Mouse (Mus musculus) WW6 (cell line): Measurements from ENCODE around the gene Tmprss13.

Experiments used
- DNase-seq: peaks from one replicate; pipeline ENCODE4 v3.0.0-alpha.2; 2013; ENCODE audit warnings: low read depth, low spot score

Tmprss13 gene

DNA sequence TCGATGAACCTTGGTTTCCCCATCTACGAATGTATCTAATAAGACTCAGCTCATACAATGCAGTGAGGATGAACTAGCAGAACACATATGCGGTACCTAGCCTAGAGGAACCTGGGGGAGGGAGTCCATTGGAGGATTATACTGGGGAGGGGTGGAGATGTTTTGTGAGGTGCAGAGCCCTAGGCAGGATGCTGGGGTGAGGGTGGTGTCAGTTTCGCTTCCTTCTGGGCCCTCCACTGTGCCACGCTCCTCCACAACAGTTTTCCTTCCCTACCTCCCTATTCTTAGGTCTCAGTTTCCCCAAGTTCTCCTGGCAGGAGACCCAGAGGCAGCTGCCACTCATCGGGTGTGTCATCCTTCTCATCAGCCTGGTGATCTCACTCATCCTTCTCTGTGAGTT lies 10.7 kb downstream of the Tmprss13 start:
- DNase-seq: no peak

DNA sequence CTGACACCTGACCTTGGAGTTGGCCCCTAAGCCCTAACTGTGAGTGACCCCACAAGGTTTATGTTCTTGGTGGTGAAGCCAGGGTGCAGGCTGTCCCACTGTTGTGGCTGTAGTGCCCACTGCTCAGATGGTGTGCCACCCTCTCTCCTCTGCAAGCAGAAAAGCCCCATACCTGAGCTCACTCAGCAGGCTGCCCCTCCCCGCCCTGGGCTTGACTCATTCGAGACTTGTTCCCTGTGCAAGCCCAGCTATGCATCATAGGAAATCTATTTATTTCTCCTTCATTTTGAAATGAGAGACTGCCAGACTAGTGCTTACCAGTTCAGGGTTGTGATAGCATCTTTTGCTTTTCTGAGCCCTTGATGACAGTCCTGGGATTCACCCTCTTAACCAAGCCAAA lies 18.5 kb downstream of the Tmprss13 start:
- DNase-seq: no peak

DNA sequence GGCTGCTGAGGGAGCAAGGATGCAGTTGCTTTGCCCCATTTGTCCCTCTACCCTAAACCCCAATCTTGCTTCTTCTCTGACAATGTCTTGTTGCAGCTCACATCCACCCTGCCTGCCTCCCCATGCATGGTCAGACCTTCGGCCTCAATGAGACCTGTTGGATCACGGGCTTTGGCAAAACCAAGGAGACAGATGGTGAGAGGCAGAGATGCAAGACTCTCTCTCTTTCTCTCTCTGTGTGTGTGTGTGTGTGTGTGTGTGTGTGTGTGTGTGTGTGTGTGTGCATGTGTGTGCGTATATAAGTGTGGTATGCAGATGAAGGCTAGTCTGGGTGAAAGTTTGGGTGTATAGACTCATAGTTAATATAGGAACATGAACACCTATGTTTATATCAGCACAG lies 24.2 kb downstream of the Tmprss13 start:
- DNase-seq: no peak

DNA sequence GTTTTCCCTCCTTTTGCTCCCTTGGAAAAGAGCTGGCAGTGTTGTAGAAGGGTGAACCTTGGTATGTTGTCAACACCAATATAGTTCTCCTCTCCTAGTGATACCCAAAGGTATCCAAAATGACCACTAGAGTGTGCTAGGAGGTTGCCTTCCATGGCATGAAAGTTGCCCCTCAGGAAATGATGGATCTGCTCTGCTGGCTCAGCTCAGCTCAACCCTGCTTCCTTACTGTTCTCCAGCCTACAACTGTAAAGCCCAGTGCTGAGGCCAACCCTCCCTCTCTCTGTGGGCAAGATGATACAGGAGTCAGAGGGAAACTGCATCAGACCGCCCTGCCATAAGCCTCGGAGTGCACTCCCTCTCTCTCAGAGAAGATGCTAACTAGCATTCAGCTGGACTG lies 26.6 kb downstream of the Tmprss13 start:
- DNase-seq: no peak

- DNase-seq: no peak
These were observed 27.4 kb downstream of the Tmprss13 start for GRCm38 (mm10) chr9:45346276-45346675.

DNA sequence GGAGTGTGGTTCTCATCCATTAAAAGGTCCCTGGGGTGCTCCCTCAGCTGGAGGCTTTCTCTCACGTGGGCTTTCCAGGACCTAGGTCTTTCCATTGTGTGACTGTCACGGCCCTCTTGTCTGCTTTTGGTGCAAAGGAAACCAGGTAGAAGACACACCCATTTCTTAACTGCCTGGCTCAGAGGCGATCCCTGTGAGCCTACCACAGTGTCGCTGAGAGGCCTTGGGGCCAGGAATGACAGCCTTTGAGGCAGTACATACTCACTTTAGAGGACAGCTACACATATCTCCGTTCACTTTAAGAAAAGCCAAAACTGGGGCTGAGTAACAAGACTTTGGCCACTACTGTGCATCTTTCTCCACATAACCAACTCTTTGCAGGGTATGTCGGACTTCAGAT lies 29.7 kb downstream of the Tmprss13 start:
- no peak for DNase-seq

DNA sequence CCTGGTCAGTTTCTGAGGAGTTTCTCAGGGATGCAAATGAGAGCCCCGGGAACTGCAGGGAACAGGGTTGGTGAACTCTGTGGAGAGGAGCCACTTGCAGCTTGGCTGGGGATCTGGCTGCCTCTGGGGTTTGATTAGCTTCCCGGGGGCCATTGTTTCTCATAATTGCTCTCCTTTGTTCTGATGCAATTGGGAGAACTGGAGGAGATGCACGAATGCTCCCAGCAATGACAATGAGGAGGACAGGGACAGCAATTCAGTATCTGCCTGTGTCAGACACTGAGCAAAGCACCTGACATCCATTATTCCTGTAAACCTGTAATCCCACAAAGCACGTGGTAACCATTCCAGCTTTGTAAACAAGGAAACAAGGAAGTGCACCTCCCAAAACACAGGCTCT lies 30.3 kb downstream of the Tmprss13 start:
- peak; percentile 45 for DNase-seq

DNA sequence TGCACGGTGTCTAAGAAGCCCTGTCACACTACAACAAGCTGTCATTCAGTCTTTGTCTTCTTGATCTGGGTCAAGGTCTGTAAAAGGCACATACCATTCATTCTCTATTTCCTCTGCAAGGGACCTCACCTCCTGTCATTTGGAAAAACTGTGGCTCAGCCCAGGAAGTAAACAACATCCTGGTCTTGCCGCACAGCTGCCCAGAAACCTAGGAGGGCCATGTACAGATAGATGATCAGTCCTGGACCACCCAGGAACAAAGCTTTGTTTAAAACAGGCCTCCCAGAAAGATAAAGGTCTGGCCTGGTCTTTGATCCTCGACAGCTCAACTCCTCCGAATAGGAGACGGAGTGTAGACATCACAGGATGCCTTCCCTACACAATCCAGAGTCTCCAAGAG lies 31.0 kb downstream of the Tmprss13 start:
- no peak for DNase-seq

DNA sequence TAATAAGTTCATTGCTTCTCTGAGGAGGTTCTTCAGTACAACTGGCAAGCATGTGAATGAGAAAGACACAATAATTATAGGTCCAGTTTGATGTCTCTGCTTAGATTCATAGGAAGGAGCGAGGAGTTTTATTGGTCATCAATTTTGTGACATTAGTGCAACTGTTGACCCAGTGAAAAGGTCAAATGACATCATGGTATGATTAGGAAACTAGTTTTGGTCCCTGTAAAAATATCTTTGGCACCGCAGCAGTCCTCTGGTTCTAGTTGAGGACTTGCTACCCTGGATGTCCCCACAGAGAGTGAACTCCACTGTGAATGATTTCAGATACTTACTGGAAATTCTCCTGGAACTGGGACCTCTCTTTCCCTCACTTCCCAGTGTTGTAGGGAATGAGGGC lies 36.3 kb downstream of the Tmprss13 start:
- no peak for DNase-seq

DNA sequence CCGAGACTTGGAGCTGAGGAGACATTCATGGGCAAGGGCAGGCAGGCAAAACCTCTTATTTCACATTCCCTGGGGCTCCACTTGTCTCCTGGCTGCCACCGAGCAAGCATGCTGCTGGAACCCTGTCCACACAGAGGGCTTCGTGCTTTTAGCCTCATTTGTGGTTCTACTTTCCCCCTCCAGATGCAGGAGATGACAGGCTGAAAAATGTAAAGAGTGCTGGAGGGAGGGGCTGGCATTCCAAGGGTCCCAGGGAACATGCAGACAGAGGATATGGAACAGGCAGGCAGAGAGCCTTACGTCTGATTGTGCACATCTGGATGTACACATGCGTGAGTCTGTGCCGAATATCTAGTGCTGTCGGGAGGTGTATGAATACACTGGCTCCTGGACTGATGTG lies 39.5 kb downstream of the Tmprss13 start:
- DNase-seq: no peak

- no peak for DNase-seq
These were observed 43.2 kb downstream of the Tmprss13 start for GRCm38 (mm10) chr9:45362051-45362461.

GRCm38 (mm10) chr9:45363639-45364214 lies 44.8 kb downstream of the Tmprss13 start:
- DNase-seq: no peak

GRCm38 (mm10) chr9:45367716-45368115 lies 48.8 kb downstream of the Tmprss13 start:
- no peak for DNase-seq

DNA sequence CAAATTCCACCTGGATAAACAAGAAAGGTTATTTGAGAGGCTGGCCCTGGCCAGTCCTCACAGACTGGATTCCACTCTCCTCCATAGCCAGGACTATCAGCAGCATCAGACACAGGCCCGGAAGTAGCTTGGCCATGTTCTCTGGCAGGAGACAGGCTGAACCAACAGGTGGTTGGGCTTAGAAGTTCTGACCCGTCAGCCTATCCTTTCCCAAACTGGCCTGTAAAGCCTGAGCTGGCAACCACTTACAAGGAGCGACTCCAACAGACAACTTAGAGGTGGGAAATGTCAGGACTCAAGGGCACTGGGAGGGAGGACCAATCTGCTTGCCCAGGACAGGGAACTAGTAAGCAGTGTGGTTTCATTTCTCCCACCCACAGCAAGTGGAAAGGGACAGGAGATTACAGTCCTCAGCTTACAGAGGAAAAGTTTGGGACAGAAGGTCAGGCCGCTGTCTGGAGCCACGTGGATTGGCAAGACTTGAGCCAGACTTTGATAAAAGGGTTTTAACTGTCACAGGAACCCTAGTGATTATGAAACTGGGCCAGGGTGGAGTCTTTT lies 49.5 kb downstream of the Tmprss13 start:
- no peak for DNase-seq

- DNase-seq: no peak
These were observed 51.2 kb downstream of the Tmprss13 start, which contains the start of gene Fxyd6 for GRCm38 (mm10) chr9:45370117-45370561. Fxyd6 (plus strand) TSS chr9:45370185.

DNA sequence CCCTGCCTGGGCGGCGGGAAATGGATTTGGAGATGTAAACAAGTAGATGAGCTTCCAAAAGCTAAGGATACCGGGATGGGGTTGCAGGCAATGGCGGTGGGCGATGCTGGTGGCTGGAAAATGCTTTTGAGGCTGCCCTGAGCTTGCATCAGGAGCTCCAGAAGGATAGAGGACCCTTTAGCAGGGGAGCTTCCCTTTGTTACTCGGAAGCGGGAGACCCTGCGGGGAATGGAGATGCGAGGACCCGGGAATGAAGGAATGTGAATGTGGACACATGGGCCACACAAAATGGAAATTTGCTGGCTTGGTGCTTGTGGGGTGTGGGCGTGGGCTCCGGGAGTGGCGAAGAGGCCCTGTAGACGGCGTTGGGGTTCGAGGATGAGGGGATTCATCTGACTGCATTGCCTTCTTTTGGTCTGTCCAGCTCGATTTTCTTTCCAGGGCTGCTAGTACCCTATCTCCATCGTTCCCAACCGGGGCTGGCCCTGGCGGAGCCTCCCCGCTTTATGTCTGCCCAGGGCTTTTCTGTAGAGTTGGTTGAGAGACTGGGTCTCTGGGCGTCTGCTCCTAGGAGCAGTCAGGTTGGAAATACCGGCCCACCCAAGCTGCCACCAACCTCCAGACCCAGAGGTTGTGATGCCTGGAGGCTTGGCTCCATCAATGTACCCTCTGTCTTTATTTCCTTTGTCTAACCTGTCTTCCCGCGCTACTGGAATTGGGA lies 51.9 kb downstream of the Tmprss13 start:
- no peak for DNase-seq

DNA sequence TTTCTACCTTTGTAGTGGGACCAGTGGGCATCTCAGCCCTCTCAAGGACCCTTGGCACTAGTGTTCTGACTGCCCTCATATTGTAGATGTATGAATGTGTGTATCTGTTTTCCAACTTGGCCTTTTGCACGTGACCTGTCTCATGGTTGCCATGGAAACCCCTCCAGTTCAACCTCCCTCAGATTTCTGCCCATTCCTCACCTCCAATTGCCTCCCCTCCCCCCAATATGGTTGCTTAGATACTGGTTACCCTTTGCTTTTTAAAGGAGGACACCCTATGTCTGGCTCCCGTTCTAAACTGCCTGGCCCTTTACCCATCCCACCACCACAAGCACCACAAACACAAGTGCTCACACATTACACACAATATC lies 52.4 kb downstream of the Tmprss13 start:
- no peak for DNase-seq

- no peak for DNase-seq
These were observed 55.0 kb downstream of the Tmprss13 start for GRCm38 (mm10) chr9:45373896-45374295.

- no peak for DNase-seq
These were observed 56.1 kb downstream of the Tmprss13 start for GRCm38 (mm10) chr9:45374988-45375502.

DNA sequence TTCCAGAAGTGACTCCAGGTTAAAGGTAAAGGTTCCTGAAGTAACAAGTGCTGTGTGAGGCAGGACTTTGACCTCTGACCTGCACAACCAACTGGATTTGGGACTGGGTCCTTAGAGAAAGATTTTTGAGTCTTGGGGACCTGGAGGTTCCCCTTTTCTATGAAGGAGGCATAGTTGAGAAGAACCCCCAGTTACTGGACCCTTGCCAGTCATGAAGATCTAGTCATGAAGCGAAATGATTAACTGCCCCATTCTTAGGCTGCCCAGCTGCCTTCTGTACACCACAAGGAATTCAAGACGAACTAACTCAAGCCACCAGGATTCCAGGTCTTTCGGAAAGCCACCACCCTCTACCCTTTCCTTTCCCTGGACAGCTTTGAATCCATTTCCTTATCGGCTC lies 57.5 kb downstream of the Tmprss13 start:
- DNase-seq: no peak

DNA sequence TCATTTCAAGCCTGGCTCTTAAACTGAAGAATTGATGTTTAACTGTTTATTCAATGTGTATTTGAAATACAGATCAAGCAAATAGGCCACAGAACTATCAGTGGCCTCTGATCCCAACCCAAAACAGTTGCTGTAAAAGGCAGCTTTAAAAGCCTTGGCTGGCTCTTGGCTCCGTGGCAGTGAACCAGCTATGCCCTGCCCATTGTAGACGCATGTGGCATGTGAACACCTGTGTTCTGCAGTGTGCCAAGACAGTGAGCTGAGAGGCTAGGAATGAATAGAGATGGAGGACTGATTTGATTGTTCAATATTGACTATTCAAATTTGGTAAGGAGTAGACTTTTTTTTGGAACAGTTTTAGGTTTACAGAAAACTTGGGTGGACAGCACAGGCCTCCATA lies 58.0 kb downstream of the Tmprss13 start:
- DNase-seq: no peak

DNA sequence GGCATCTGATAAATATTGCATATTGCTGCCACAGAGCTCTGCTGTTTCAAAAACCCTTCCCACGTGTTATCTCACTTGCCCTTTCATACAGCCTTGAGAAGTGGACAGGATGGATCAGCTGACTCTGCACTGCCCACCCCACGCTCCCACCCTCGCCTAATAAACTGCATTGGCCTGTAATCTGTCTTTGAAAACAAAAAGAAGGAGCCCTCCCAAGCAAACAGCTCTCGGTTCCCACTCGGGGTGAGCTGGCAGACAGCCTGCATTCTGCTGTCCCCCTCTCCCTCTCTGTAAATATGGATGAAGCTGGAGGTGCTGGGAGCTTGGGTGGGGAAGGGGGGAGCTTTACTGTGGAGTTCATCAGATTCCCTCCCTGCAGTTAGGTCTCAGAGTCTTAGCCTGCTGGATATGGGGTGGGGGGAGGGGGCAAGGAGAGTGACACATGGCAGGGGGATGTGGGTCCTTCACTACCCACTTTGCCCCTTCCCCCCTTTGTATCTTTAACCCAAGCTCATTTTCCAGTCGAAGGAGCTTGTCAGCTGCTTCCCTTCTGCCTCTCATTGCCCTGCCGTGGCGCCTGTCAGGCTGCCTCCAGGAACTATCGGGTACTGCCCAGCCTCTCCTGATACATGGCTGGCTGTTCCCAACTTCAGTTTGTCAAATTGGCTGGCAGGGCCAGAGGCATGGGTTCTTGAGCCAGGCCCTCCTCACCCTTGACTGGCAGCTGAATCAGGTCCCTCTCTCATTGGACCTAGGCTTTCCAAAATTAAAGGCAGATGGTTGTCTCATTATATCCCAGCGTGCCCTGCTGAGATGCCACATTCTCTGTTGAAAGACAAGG lies 61.7 kb downstream of the Tmprss13 start:
- DNase-seq: no peak
